14 mouse cellular contexts compared by ENCODE assay signal in genomic region chr17:64591366-64591765, GRCm38 (mm10).
"Had no signal": no experiment of that assay in that cellular context is flagged by ENCODE, and none has a peak within 500 bp of the region (broad histone marks: within the 10 kb centered on the region; RNA-seq: fewer than 3 reads in every experiment).

No protein-coding gene starts in this region.

- H3K27ac ChIP-seq: kidney, embryonic 15.5 days; limb, embryonic 15.5 days; liver, embryonic 15.5 days; neural tube, embryonic 15.5 days; stomach, postnatal 0 days had no signal

- H3K27me3 ChIP-seq: kidney, embryonic 15.5 days; limb, embryonic 15.5 days; liver, embryonic 15.5 days; neural tube, embryonic 15.5 days had no signal

- H3K36me3 ChIP-seq: kidney, embryonic 15.5 days; limb, embryonic 15.5 days; liver, embryonic 15.5 days; neural tube, embryonic 15.5 days had no signal

- DNase-seq: kidney, adult 2 months; kidney, postnatal 14 days; layer of hippocampus, postnatal 36 days; lung, embryonic 14.5 days; lung, postnatal 10 days; lung, postnatal 4 days; right cerebral cortex, adult 18-20 months; right cerebral cortex, postnatal 25 days had no signal

- H3K9me3 ChIP-seq: kidney, embryonic 15.5 days; limb, embryonic 15.5 days; liver, embryonic 15.5 days; neural tube, embryonic 15.5 days had no signal

- H3K4me3 ChIP-seq: kidney, embryonic 15.5 days; limb, embryonic 15.5 days; liver, embryonic 15.5 days; myocyte; neural tube, embryonic 15.5 days had no signal

- H3K4me1 ChIP-seq: kidney, embryonic 15.5 days; limb, embryonic 15.5 days had no signal

- H3K9ac ChIP-seq: kidney, embryonic 15.5 days; limb, embryonic 15.5 days; liver, embryonic 15.5 days; lung, embryonic 14.5 days; neural tube, embryonic 15.5 days had no signal

- H3K4me2 ChIP-seq: kidney, embryonic 15.5 days; limb, embryonic 15.5 days; liver, embryonic 15.5 days; lung, embryonic 14.5 days; neural tube, embryonic 15.5 days had no signal
